Mouse (Mus musculus) urinary bladder, adult 18-20 months (tissue): Measurements from ENCODE around the gene Tjp2.
"Not testable (repeated sequence)": the region's sequence is repeated elsewhere in the genome, so short reads cannot be mapped to it uniquely, and the experiment has no call there.

Experiments
- DNase-seq, 2 experiments: peaks; one replicate each; pipeline ENCODE4 v3.0.0; 2022; ENCODE audit warnings: low spot score in 2 of 2, mixed read lengths in 2 of 2

The Tjp2 gene

GRCm38 (mm10) chr19:24123534-24124290 lies 101.1 kb downstream of the Tjp2 start:
- no peak for DNase-seq

- DNase-seq: no peak
These were observed 101.7 kb downstream of the Tjp2 start for GRCm38 (mm10) chr19:24123087-24123486.

GRCm38 (mm10) chr19:24122647-24123046 lies 102.2 kb downstream of the Tjp2 start:
- no peak for DNase-seq

- DNase-seq: no peak
These were observed 104.0 kb downstream of the Tjp2 start for GRCm38 (mm10) chr19:24120811-24121210.

GRCm38 (mm10) chr19:24118775-24119174 lies 106.1 kb downstream of the Tjp2 start:
- DNase-seq: no peak

- no peak for DNase-seq
These were observed 113.2 kb downstream of the Tjp2 start for GRCm38 (mm10) chr19:24111581-24111980.

- no peak for DNase-seq
These were observed 117.1 kb downstream of the Tjp2 start for GRCm38 (mm10) chr19:24107707-24108106.

GRCm38 (mm10) chr19:24103802-24104201 lies 121.0 kb downstream of the Tjp2 start:
- DNase-seq: no peak

- no peak for DNase-seq
These were observed 122.2 kb downstream of the Tjp2 start for GRCm38 (mm10) chr19:24102562-24103126.

GRCm38 (mm10) chr19:24101183-24101582 lies 123.6 kb downstream of the Tjp2 start:
- no peak for DNase-seq

- no peak for DNase-seq
These were observed 126.1 kb downstream of the Tjp2 start for GRCm38 (mm10) chr19:24098691-24099090.

GRCm38 (mm10) chr19:24097666-24098455 lies 127.0 kb downstream of the Tjp2 start:
- DNase-seq: no peak

GRCm38 (mm10) chr19:24092060-24092459 lies 132.8 kb downstream of the Tjp2 start:
- DNase-seq: not testable (repeated sequence)

- no peak for DNase-seq
These were observed 134.5 kb downstream of the Tjp2 start for GRCm38 (mm10) chr19:24090366-24090765.

- no peak for DNase-seq
These were observed 139.5 kb downstream of the Tjp2 start for GRCm38 (mm10) chr19:24085306-24085705.

- DNase-seq: no peak
These were observed 144.3 kb downstream of the Tjp2 start for GRCm38 (mm10) chr19:24080417-24081080.

GRCm38 (mm10) chr19:24077658-24078057 lies 147.2 kb downstream of the Tjp2 start:
- no peak for DNase-seq

- DNase-seq: peak in 1 of 2 experiments; percentile 40
These were observed 148.3 kb downstream of the Tjp2 start for GRCm38 (mm10) chr19:24076536-24076935.

GRCm38 (mm10) chr19:24075927-24076326 lies 148.9 kb downstream of the Tjp2 start:
- peak in 1 of 2 experiments; percentile 30 for DNase-seq

- DNase-seq: no peak
These were observed 151.7 kb downstream of the Tjp2 start for GRCm38 (mm10) chr19:24073155-24073554.

GRCm38 (mm10) chr19:24064348-24064895 lies 160.4 kb downstream of the Tjp2 start:
- DNase-seq: no peak

GRCm38 (mm10) chr19:24063585-24063984 lies 161.2 kb downstream of the Tjp2 start:
- DNase-seq: no peak
